ENCODE assay signal across 9 mouse cellular contexts in the genomic region with DNA sequence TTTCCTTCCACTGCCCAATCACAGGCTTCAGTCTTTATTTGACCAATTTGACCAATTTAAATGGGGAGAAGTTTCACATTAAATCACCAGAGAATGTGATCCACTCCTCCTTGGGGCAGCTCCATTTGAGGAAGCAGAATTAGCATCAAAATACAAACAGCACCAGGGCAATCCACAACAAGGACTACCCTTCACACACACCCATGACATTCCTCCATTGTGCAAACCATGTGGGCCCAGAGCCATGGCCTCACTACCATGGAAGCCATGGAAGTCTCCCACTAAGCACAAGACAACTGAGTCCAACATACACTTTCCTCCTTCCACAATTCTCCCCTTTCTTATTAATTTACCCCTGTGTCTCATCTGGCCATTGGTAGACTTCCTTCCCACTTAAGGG. TPM values are rescaled to one million over a fixed set of nuclear protein-coding genes. Genes with fewer than 3 reads are reported as not detected.
"Had no signal": no experiment of that assay in that cellular context is flagged by ENCODE, and none has a peak within 500 bp of the region (broad histone marks: within the 10 kb centered on the region; RNA-seq: fewer than 3 reads in every experiment).

No protein-coding gene starts in this region.

RNA-seq across cellular contexts. Expression of gene Gm16503, which starts 4.1 kb away (rescaled TPM):
- polyA plus RNA-seq: liver, adult 2 months; macrophage; myocyte had no signal

RNA-seq across cellular contexts. Expression of gene Zfp985, which starts 17.2 kb away (rescaled TPM):
- polyA plus RNA-seq: limb, embryonic 15.5 days; liver, adult 2 months; liver, embryonic 16.5 days; lung, adult 2 months; macrophage; midbrain, embryonic 14.5 days; midbrain, embryonic 15.5 days; neural tube, embryonic 12.5 days had no signal
